Mouse (Mus musculus): ENCODE measurements around the gene Actrt2. TPM values are rescaled to one million over a fixed set of nuclear protein-coding genes. Genes with fewer than 3 reads are reported as not detected.

Gene Actrt2
- polyA plus RNA-seq, 1 experiment: not detected

DNA sequence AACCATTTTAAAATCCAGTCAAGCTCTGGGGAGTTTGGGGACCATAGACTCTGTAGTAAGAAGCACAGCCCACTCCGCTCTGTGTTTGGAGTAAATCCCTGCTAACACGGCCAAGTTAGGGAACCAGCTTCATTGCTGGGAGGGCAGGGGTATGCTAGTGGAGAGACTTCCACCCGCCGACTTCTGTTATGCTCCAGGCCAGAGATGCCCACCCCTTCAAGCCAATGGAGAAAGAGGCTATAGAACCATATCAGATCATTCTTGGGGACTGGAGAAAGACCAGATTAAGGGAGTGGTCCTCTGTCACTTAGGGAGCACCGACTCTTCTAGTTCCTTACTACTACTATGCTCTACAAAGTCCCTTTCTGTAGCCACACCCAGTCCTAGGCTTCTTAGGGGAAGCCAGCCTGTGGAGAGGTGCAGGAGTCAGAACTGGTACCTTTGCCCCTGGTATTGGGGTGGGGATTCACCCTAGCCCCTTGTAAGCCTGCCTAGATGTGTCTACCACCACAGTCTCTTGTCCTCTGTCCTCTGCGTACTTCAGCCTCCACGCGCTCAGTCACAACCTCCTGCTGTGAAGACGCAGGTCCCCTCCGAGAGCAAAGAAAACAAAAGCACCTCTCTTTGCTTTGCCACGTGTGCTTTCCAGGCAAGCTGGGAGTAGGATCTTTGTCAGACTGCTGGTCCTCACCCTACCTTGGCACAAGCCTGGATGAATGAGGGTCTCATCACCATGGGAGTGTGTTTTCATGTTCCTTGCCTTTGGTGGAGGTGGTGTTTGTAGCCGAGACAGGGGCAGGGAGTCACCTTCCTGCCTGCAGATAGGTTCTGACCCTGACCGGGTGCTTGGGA lies 27.9 kb downstream of the Actrt2 start:
- no peaks in the 10 kb centered on the region for H3K4me1 ChIP-seq (ENCODE audit: control insufficient read depth, insufficient read depth, low read length)
- H3K4me3 ChIP-seq (replicated peaks; ENCODE audit: control insufficient read depth, low read depth, low read length): no peak overlapping the region
- 73% methylated on average over 13 of the region's 13 CpGs for WGBS
- no peak for TF ChIP-seq POLR2A (IDR thresholded peaks at IDR 0.05; ENCODE audit: borderline replicate concordance, control insufficient read depth, low read depth, low read length)
- TF ChIP-seq CTCF (IDR thresholded peaks at IDR 0.05; ENCODE audit: control insufficient read depth, insufficient read depth, low read length): no peak
- no peak overlapping the region for H3K27ac ChIP-seq (ENCODE audit: control insufficient read depth, insufficient read depth, low read depth, low read length, poor library complexity)

DNA sequence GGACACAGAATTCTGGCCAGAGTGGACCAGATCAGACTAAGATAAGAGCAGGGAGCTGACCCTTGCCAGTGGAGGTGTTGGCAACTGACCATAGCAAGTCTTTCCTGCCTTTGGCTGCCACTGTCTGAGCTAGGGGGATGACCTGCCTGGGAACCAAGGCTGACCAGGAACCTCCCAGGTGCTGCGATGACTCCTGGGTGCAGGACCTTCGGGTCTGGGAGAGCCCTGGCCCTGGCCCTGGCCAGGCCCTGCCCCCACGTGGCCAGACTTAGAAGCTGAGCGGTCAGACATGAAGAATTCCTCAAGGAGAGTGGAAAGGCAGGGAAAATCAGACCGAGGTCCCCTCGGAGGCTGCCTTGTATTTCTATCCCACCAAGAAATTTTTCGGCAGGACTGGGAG lies 28.5 kb downstream of the Actrt2 start:
- 71% methylated on average over 7 of the region's 7 CpGs for WGBS
- no peaks in the 10 kb centered on the region for H3K4me1 ChIP-seq (ENCODE audit: control insufficient read depth, insufficient read depth, low read length)
- H3K27ac ChIP-seq (ENCODE audit: control insufficient read depth, insufficient read depth, low read depth, low read length, poor library complexity): no peak overlapping the region
- TF ChIP-seq POLR2A (IDR thresholded peaks at IDR 0.05; ENCODE audit: borderline replicate concordance, control insufficient read depth, low read depth, low read length) (no peak), CTCF (IDR thresholded peaks at IDR 0.05; ENCODE audit: control insufficient read depth, insufficient read depth, low read length) (no peak)
- no peak overlapping the region for H3K4me3 ChIP-seq (replicated peaks; ENCODE audit: control insufficient read depth, low read depth, low read length)

DNA sequence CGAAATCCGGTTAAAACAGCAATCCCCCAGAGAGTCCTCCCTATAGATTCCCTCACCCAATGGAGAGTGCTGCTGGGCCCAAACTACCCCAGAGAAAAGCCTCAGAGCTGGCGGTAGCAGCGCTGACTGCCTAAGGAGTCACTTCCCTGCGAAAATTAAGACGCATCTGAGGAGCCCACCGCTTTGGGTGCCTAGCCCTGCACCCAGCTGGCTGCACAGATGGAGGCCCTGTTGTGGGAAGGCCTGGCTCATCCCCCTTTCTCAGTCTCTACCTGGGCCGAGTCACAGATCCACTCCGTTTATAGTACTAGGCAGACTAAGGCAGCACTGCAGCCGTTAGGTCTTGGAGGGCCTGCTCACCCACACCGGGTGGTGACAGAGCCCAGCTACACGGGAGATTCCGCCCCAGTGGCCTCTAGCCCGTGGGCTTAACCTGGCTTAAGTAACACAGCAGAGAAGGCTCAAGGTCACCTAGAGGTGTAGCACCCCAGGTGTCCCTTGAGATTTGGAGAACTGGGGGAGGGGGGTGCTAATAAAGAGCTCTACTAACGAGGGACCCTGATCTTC lies 29.3 kb downstream of the Actrt2 start:
- H3K4me1 ChIP-seq (ENCODE audit: control insufficient read depth, insufficient read depth, low read length): no peaks in the 10 kb centered on the region
- no peak for TF ChIP-seq POLR2A (IDR thresholded peaks at IDR 0.05; ENCODE audit: borderline replicate concordance, control insufficient read depth, low read depth, low read length)
- no peak for TF ChIP-seq CTCF (IDR thresholded peaks at IDR 0.05; ENCODE audit: control insufficient read depth, insufficient read depth, low read length)
- H3K4me3 ChIP-seq (replicated peaks; ENCODE audit: control insufficient read depth, low read depth, low read length): no peak overlapping the region
- 52% methylated on average over 15 of the region's 15 CpGs for WGBS
- no peak overlapping the region for H3K27ac ChIP-seq (ENCODE audit: control insufficient read depth, insufficient read depth, low read depth, low read length, poor library complexity)

DNA sequence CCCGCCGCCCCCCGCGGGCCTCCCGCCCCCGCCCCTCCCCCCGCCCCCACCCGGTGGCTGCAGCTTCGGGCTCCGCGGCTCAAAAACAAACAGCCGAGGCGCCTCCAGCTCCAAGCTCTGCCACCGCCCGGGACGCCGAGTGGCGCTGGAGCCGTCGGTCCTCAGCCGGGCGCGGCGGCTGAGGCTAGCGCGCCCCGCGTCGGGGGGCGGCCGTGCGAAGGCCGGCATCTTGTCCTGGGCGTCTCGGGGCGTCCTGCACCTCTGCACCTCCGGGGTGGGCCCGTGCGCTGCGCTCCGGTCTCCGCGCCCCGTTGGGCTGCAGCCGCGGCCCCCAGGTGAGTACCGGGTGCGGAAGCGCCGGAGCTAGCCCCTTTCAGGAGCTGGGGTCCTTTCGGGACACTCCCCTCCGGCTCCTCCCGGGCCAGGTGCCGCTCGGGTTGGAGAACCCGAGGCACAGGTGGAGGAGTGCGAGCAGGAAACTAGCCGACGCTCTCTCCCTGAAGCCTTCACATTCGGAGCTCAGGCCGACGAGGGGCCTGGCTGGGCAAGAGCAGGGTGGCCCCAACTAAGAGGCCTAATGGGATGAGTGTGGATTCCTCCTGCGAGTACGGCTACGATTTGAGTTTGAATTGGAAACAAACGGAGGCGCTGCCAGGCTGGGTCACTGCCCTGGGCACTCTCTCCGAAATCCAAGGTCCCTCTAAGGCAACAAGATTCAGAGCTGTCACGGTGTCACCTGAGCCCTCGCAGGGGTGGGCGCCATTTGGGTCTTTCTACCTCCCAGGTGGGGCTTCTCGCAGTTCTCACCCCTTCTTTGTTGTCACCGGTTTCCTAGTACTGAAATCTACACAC lies 30.0 kb downstream of the Actrt2 start:
- WGBS: 4% methylated on average over 71 of the region's 73 CpGs
- TF ChIP-seq CTCF (IDR thresholded peaks at IDR 0.05; ENCODE audit: control insufficient read depth, insufficient read depth, low read length) (no peak), POLR2A (IDR thresholded peaks at IDR 0.05; ENCODE audit: borderline replicate concordance, control insufficient read depth, low read depth, low read length) (no peak)
- Histone ChIP-seq H3K4me1 (ENCODE audit: control insufficient read depth, insufficient read depth, low read length) (no peaks in the 10 kb centered on the region), H3K27ac (ENCODE audit: control insufficient read depth, insufficient read depth, low read depth, low read length, poor library complexity) (no peak overlapping the region; the same call in 1 of the 2 replicates), H3K4me3 (replicated peaks; ENCODE audit: control insufficient read depth, low read depth, low read length) (no peak overlapping the region)

DNA sequence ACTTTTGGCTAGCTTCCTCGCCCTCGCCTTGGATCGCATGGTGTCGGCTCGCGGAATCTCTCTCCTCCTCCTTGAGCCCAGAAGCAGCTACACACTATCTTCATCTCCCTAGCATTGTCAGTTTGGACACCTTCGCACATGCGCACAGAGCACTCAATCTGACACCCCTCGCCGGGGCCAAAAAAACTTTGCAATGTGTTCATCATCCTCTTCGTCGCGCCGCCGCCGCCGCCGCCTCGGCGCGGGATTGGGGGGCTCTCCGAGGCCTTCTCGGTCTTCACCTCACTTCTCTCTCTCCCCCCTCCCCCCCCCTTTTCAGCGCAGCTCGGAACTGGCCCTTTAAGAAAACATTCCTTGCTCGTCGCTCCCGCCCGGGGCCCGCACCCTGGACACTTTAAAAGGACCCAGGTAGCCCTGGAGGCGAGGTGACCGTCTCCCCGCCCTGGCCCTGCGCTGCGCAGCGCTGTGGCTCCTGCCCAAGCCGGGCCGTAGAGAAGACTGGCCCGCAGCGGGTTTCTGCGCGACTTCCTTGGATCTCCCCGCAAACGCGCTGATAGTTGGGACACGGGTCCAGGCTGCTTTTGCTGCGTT lies 30.9 kb downstream of the Actrt2 start, which contains the start of gene Prdm16:
Gene Prdm16, minus strand, starts transcription at position 153 of the 591 bp plus-strand sequence.
- Histone ChIP-seq H3K4me3 (replicated peaks; ENCODE audit: control insufficient read depth, low read depth, low read length) (no peak within 1 kb of the TSS), H3K27ac (ENCODE audit: control insufficient read depth, insufficient read depth, low read depth, low read length, poor library complexity) (no peak within 1 kb of the TSS; the same call in 1 of the 2 replicates), H3K4me1 (ENCODE audit: control insufficient read depth, insufficient read depth, low read length) (no peaks in the 10 kb centered on the region)
- TF ChIP-seq CTCF (IDR thresholded peaks at IDR 0.05; ENCODE audit: control insufficient read depth, insufficient read depth, low read length) (no peak), POLR2A (IDR thresholded peaks at IDR 0.05; ENCODE audit: borderline replicate concordance, control insufficient read depth, low read depth, low read length) (no peak)
- WGBS: under 1% methylated on average over 47 of the region's 47 CpGs

DNA sequence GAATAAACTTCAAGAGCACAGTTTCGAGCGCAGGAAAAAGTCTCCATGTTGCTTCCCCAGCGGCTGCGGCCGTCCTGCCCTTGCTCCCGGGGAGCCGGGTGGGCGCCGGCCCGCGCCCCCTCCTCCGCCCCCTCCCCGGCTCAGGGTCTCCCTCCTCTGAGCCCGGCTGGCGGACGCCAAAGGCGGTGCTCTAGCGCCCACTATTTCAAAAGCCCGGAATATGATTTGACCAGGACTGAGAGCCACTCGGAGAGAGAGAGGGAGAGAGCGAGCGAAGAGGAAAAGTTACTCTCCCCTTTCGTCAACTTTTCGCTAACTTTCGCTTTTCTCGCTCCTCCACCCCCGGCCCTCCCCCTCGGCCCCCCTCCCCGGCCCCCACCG lies 31.6 kb downstream of the Actrt2 start:
- no peak overlapping the region for H3K4me3 ChIP-seq (replicated peaks; ENCODE audit: control insufficient read depth, low read depth, low read length)
- under 1% methylated on average over 26 of the region's 30 CpGs for WGBS
- H3K4me1 ChIP-seq (ENCODE audit: control insufficient read depth, insufficient read depth, low read length): no peaks in the 10 kb centered on the region
- TF ChIP-seq CTCF (IDR thresholded peaks at IDR 0.05; ENCODE audit: control insufficient read depth, insufficient read depth, low read length): no peak
- no peak for TF ChIP-seq POLR2A (IDR thresholded peaks at IDR 0.05; ENCODE audit: borderline replicate concordance, control insufficient read depth, low read depth, low read length)
- no peak overlapping the region for H3K27ac ChIP-seq (ENCODE audit: control insufficient read depth, insufficient read depth, low read depth, low read length, poor library complexity)

DNA sequence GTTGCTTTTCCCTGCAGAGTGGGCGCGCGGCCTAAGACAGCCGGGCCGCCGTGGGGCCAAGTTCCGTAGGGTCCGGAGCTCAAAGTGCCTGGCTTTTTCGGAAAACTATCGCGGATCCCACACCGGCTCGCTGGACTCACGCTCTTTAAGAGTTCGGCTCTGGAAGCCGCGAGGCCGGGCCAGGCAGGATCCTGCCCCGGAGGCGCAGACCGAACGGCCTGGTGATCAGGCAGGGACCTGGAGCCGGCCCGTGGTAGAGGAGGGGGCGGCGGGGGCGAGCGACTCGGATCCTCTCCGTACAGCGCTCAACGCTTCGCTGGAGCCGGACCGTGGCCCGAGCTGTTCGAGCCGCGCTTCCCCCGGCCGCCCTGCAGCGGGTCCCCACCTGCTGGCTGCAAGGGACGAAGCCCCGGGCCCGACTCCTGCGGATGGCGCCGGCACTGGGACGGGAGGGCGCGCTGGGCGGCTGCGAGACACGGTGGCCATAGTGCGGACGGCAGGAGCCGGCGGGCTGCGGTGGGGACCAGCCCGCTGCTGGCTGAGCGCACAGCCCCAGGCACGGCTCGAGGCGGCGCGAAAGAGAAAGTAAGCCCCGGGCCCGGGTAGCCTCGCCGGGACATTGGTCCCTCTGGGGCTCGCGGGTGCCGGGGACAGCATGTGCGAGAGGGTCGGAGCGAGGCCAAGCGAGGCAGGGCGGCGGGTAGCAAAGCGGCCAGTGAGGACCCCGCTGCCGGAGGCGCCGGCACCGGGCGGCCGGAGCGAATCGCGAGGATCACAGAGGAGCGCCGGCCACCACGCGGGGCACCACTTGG lies 32.2 kb downstream of the Actrt2 start:
- H3K4me3 ChIP-seq (replicated peaks; ENCODE audit: control insufficient read depth, low read depth, low read length): no peak overlapping the region
- WGBS: 2% methylated on average over 92 of the region's 94 CpGs
- H3K27ac ChIP-seq (ENCODE audit: control insufficient read depth, insufficient read depth, low read depth, low read length, poor library complexity): no peak overlapping the region; the same call in 1 of the 2 replicates
- H3K4me1 ChIP-seq (ENCODE audit: control insufficient read depth, insufficient read depth, low read length): no peaks in the 10 kb centered on the region
- TF ChIP-seq CTCF (IDR thresholded peaks at IDR 0.05; ENCODE audit: control insufficient read depth, insufficient read depth, low read length) (no peak), POLR2A (IDR thresholded peaks at IDR 0.05; ENCODE audit: borderline replicate concordance, control insufficient read depth, low read depth, low read length) (no peak)
